Mouse (Mus musculus) 416B (cell line): ENCODE data around the gene Sec24d.

Experiments
- DNase-seq: peaks from one replicate; pipeline ENCODE4 v3.0.0; 2011; ENCODE audit warnings: low read depth

Gene Sec24d

GRCm38 (mm10) chr3:123395611-123396010 is 128.4 kb downstream of the Sec24d start:
- no peak for DNase-seq

DNA sequence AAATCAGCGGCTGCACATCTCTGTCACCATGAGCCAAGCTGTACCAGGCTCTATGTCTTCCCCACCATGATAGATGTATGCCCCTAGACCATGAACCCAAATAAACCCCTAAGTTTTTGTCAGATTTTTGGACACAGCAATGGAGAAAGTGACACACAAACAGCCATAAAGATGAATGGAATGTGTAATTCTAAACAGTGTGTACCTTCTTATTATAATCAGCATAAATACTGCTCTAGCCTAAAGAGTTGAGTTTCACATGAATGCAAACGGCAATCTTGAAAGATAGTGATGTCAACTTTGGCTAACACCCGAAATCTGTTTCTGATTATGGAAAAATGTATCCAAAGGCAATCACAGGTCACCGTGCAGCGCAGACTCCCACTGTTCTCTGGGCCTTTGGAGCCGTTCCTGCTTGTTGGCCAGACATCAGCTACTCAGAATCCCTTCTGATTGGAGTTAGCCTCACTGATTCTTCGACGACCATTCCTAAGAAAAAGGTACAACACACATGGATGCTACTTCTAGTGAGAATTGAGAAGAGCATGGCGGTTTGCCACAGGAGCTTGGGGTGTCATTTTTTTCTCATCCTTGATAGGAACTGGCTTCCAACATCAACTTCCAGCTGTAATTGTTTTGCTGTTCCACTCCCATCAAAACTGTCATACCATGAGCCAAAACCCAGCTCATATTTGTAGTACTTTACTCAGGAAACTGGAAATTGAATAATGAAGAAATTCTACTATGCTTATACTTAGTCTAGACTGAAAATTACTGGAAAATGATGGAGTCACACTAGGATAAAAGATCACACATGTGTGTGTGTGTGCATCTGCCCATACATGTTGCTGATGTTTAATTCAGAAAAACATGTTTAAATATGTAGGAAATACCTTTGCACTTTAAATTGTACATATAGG is 130.6 kb downstream of the Sec24d start:
- no peak for DNase-seq

- DNase-seq: no peak
Measured at GRCm38 (mm10) chr3:123404945-123405344, 137.7 kb downstream of the Sec24d start.

GRCm38 (mm10) chr3:123411821-123412578 is 144.7 kb downstream of the Sec24d start:
- no peak for DNase-seq

GRCm38 (mm10) chr3:123413173-123413572 is 145.9 kb downstream of the Sec24d start:
- no peak for DNase-seq
